ENCODE assay signal across 8 mouse cellular contexts in genomic region chr14:79481339-79482151, GRCm38 (mm10). TPM values are rescaled to one million over a fixed set of nuclear protein-coding genes. Genes with fewer than 3 reads are reported as not detected.
DNase-seq lines count a peak whose midpoint lies in the region; ATAC-seq lines count a peak whose summit lies in the region.

TSS of gene Wbp4 (minus strand) at chr14:79481520.

- H3K27ac ChIP-seq in heart, embryonic 14.5 days (replicated peaks in 1 of 2; ENCODE audit: control insufficient read depth in 1 of 2, insufficient read depth in 1 of 2, low read depth in 2 of 2, low read length in 2 of 2), result peak within 1 kb of the TSS; percentile 99 to 100
- peak within 1 kb of the TSS; percentile 100 for H3K27ac ChIP-seq in liver, embryonic 12.5 days

- no peaks in the 10 kb centered on the region for H3K9me3 ChIP-seq in heart, embryonic 14.5 days (ENCODE audit: control insufficient read depth, low read length)
- H3K9me3 ChIP-seq in liver, embryonic 12.5 days (replicated peaks), result no peaks in the 10 kb centered on the region

- WGBS in heart, embryonic 14.5 days, result under 1% methylated on average over 77 of the region's 86 CpGs
- under 1% methylated on average over 86 of the region's 86 CpGs for WGBS in liver, embryonic 12.5 days (ENCODE audit: insufficient replicate concordance)

- H3K4me2 ChIP-seq in heart, embryonic 14.5 days (ENCODE audit: low read length), result peak within 1 kb of the TSS; percentile 85
- peak within 1 kb of the TSS; percentile 93 for H3K4me2 ChIP-seq in liver, embryonic 12.5 days

- H3K4me3 ChIP-seq in heart, embryonic 14.5 days (ENCODE audit: control insufficient read depth in 1 of 2, insufficient read depth in 1 of 2, low read depth in 1 of 2, low read length in 2 of 2), result peak within 1 kb of the TSS; percentile 68 to 95
- H3K4me3 ChIP-seq in liver, embryonic 12.5 days, result peak within 1 kb of the TSS; percentile 85

- peak within 1 kb of the TSS; percentile 98 for H3K9ac ChIP-seq in heart, embryonic 14.5 days (ENCODE audit: low read length)
- H3K9ac ChIP-seq in liver, embryonic 12.5 days, result peak within 1 kb of the TSS; percentile 95

- peaks cover 16% of the 10 kb centered on the region for H3K36me3 ChIP-seq in heart, embryonic 14.5 days (ENCODE audit: control insufficient read depth, insufficient read depth, low read length)
- H3K36me3 ChIP-seq in liver, embryonic 12.5 days, result peaks cover 25% of the 10 kb centered on the region
- H3K36me3 ChIP-seq in splenic B cell, adult 2 months (ENCODE audit: control insufficient read depth, insufficient read depth, low read length, poor library complexity, severe bottlenecking), result no peaks in the 10 kb centered on the region

- DNase-seq in CD8-positive naive resting alpha-beta T cell, adult 2 months (ENCODE audit: low read depth in 2 of 2, low spot score in 2 of 2), result peak; percentile 89 to 92
- DNase-seq in c-Kit-negative CD71-positive TER-119-positive erythroid progenitor cells, embryonic 14.5 days (ENCODE audit: low read depth, low spot score), result peak; percentile 74
- DNase-seq in fibroblast of lung, adult 2 months (ENCODE audit: low read depth), result peak; percentile 65
- DNase-seq in kidney, postnatal 10 days, result peak; percentile 93
- DNase-seq in naive thymus-derived CD4-positive, alpha-beta T cell, adult 2 months (ENCODE audit: low read depth), result peak; percentile 93
- peak; percentile 97 for DNase-seq in splenic B cell, adult 2 months (ENCODE audit: low read depth, low spot score)

- H3K27me3 ChIP-seq in heart, embryonic 14.5 days (ENCODE audit: control insufficient read depth, insufficient read depth, low read length), result no peaks in the 10 kb centered on the region
- H3K27me3 ChIP-seq in liver, embryonic 12.5 days (replicated peaks), result no peaks in the 10 kb centered on the region
- H3K27me3 ChIP-seq in splenic B cell, adult 2 months (ENCODE audit: control insufficient read depth, insufficient read depth, low read length, poor library complexity, severe bottlenecking), result no peaks in the 10 kb centered on the region

- peaks cover 15 to 32% of the 10 kb centered on the region in 2 experiments for H3K4me1 ChIP-seq in heart, embryonic 14.5 days (ENCODE audit: control insufficient read depth in 2 of 2, insufficient read depth in 2 of 2, low read length in 2 of 2)
- peaks cover 63% of the 10 kb centered on the region for H3K4me1 ChIP-seq in liver, embryonic 12.5 days

- ATAC-seq in heart, embryonic 14.5 days (ENCODE audit: insufficient number of reproducible peaks, insufficient read depth, low FRiP score, low read depth), result peak; percentile 80
- ATAC-seq in liver, embryonic 12.5 days, result peak; percentile 89

RNA-seq across cellular contexts. Expression of gene Wbp4, which starts in this region (rescaled TPM):
- polyA plus RNA-seq in heart, embryonic 14.5 days (2014; fragmentation: Nextera tagmentation; extraction: Ambion mirVana), result 27.0 and 29.2 TPM in 2 replicates
- 22.4 and 23.5 TPM in 2 replicates for polyA plus RNA-seq in liver, embryonic 12.5 days (2016; fragmentation: Nextera tagmentation; extraction: Ambion mirVana)

Comparison
In these comparisons a context has a peak if more than half of its experiments do, and no peak if none do; other contexts are left out.
1. Peak in every context shown above with its lines: DNase-seq, ATAC-seq, H3K4me3 ChIP-seq and H3K27ac ChIP-seq.